Mouse (Mus musculus) monocyte, adult 2 months (primary cell): ENCODE data around the gene Crip1.
A peak's percentile ranks its signal among the peaks of the same experiment; 100 is the strongest.

Experiments used
- DNase-seq, 2 experiments: peaks; one replicate each; pipeline ENCODE4 v3.0.0; 2022; ENCODE audit warnings: low spot score in 2 of 2, low read depth in 1 of 2

Gene Crip1

DNA sequence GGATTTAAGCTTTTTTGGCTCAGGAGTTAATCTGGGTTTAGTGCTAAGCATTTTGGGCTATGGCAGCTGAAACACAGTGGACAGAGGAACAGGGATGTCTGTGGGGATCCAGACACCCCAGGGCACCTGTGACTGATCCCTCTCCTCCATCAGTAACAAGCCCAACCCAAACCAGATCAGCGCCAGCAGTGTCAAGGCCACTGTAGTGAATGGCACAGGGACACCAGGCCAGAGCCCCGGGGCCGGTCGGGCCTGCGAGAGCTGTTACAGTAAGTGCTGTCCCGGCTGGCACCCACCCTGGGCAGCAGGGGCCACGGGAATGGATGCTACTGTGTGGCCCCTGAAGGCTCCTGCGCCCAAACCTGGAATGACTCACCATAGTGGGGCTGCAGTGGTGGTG, 15.4 kb upstream of the Crip1 start:
- no peak for DNase-seq

DNA sequence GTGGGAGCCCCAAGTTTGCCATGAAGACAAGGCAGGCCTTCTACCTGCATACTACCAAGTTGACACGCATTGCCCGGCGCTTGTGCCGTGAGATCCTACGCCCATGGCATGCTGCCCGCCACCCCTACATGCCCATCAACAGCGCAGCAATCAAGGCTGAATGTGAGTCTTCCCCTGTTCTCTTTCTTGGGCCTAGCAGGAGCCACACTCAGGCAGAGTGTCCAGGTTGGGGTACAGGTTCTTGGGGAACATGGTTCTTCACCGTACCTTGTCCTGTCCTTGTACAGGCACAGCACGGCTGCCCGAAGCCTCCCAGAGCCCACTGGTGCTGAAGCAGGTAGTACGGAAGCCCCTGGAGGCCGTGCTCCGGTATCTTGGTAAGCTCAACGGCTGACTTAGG, 14.5 kb upstream of the Crip1 start:
- DNase-seq = no peak

- DNase-seq = no peak
These were observed 13.5 kb upstream of the Crip1 start for GRCm38 (mm10) chr12:113132567-113132966.

GRCm38 (mm10) chr12:113133260-113133659, 12.9 kb upstream of the Crip1 start:
- no peak for DNase-seq

GRCm38 (mm10) chr12:113133861-113134403, 12.2 kb upstream of the Crip1 start:
- no peak for DNase-seq

- DNase-seq = no peak
These were observed 11.6 kb upstream of the Crip1 start for GRCm38 (mm10) chr12:113134502-113134901.

- DNase-seq = no peak
These were observed 10.7 kb upstream of the Crip1 start for GRCm38 (mm10) chr12:113135401-113135800.

GRCm38 (mm10) chr12:113136492-113137020, 9.6 kb upstream of the Crip1 start:
- no peak for DNase-seq

DNA sequence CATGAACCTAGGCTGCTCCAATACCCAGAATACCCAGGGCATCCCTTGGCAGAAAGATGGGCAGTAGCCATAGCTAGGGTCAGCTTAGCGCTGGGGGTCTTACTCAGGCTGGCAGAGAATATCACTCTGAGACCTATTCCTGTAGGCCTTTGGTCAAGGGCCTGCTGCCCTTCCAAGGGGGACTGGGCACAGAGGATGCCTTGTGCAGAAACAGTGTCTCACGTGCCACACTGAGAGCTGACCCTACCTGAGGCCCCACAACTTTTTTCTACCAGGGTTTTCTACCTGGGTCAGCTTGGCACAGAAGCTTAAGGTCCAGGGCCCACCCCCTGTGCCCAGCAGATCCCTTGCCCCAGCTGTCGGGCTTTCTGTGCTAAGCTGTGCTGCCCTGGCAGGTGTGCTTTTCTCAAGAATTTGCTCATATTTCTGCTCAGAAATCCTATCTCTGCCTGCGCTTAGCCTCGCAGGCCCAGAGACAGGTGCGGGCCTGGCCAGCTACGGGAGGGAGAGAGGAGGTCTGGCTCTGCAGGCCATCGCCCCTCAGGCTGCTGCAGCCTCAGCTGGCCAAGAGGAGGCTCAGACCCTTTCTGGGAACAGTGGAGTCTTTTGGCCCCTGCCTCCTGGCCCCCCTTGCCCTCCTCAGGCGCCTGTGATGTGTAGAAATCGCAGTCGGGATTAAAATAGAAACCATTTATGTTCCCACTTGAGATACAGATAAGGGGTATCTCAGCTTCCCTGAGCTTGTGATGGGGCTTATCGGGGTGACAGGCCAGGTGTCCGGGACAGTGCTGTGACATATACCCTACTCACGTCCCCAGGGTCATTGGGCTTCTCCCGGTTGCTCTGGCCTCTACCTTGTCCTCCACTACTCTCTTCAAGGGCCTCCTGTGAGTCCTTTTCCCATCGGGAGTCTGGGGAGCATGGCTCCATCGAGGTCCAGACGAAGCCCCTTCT, 8.6 kb upstream of the Crip1 start:
- no peak for DNase-seq

- no peak for DNase-seq
These were observed 7.8 kb upstream of the Crip1 start for GRCm38 (mm10) chr12:113138291-113138690.

DNA sequence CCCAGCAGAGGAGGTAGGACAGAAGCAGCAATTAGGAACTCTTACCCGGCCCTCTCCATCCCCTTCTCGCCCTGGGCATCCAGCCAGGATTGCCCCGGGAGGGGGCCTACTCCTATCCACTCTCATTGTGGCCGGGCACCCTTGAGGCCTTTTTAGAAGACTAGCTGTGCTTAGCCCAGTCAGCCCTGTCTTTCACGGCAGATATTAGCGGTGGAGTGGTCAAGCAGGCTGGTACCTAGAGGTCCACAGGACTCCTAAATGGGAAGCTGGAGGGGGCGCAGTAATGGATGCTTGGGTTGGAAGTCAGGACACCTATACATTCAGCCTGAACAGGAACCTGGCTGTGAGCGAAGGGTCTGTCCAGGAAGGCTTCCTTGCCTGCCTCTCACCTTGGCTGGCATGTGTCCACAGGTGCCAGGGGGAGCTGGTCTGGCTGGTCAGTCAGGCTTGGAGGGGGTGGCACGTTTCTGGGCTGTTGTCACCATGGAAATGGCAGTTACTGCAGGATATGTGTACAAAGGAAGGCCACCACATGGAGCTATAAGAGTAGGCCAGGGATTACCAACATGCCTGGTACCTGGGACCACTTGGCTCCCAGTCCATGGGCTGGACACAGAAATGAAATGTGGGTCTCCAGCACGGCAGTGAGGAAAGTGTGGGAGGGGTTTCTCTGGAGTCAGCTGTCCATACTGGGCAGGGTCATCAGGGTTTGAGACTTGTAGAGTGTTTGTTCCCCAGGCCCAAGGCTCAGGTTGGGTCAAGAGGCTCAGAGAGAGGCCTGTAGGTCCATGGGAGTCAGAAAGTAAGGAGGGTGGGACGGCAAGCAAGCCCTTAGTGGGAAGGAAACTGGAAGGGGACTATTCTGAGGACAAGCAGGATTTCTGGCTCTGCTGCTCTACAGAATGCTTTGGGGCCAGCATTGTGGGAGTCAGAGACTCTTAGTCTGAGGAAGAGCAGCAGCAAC, 6.9 kb upstream of the Crip1 start:
- DNase-seq = no peak

GRCm38 (mm10) chr12:113139908-113140615, 6.1 kb upstream of the Crip1 start, which contains the start of gene Crip2:
Gene Crip2, plus strand, starts transcription at chr12:113140236.
- peak in 1 of 2 experiments; percentile 73 for DNase-seq

- no peak for DNase-seq
These were observed 5.3 kb upstream of the Crip1 start for GRCm38 (mm10) chr12:113140616-113141411.

DNA sequence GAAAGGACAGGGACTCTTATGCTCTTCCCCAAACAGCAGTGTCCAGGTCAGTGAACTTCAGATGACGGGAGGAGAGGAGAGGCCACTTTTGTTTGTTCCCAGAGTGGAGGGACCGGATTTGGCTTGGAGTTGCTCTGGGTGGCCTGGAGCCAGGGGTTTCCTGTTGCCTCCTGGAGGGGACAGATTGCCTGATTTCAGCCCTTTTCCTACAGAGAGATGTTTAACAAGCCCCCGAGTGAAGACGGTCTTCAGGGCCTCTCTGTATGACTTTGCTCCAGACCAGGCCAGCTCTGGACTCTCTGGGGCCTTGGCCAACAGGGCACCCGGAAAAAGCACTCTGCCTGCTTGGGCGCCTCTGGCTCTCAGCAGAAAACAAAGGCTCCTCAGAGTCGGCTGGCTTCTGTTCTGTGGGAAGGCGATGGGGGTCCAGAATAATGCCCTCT, 4.6 kb upstream of the Crip1 start:
- DNase-seq = no peak

DNA sequence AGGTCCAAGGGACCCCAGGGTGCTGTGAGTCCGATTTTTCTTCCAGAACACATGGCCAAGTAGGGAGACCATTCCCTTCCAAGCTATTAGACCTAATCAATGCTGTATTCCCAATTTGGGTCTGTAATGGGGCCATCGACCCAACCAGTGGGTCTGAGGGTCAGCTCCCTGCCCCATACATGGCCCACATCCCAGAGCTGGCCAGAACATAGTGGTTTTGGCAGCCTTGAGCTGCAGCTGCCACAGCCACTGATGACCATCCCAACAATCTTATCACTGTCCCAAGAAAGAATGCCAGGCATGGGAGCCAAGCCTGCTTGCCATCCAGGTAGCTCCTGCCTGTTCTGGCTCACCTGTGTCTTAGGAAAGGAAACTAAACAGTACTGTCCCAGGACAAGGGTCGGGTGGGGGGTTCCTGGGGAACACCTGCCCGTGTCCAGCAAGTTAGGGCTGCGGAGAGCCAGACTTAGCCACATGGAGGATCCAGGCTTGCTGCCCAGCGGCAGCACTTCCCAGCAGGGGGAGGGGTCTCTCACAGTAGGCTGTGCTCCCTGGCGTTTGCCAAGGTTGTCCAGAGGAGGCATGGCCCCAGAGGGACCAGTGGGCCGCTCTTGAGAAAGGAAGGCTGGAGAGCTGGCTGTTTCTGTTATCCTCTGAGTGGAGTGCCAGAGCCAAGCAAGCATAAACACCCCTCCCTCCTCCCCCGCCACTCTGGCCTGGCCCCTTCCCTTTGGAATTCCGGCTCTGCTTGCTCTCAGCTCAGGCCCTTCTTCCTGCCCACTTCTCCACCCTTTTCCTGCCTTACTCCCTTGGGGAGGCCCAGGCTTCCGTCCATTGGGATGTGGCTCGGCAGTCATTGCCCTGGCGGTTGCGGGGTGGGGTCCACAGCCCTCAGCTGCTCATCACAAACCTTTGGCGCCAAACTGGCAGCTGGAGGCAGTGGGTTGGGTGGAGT, 3.8 kb upstream of the Crip1 start:
- DNase-seq = no peak

DNA sequence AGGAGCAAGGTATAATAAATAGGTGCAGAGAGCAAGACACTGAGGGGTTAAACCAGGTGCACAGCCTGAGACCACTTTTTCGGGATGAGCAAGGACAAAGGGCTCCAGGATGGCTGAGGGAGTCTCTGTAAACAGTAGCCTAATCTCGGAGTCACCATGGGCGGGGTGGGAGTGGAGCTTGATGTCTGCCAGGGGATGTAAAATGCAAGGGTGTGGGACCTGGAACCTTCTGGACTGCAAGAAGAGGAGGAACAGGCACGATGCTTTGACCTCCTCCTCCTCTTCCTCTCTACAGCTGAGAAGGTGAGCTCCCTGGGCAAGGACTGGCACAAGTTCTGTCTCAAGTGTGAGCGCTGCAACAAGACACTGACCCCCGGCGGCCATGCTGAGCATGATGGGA, 3.0 kb upstream of the Crip1 start:
- DNase-seq = no peak

- no peak for DNase-seq
These were observed 1.9 kb upstream of the Crip1 start for GRCm38 (mm10) chr12:113144001-113144756.

GRCm38 (mm10) chr12:113144886-113145285, 1.2 kb upstream of the Crip1 start:
- DNase-seq = no peak
